Mouse (Mus musculus): ENCODE results near the gene Crtam.

DNA sequence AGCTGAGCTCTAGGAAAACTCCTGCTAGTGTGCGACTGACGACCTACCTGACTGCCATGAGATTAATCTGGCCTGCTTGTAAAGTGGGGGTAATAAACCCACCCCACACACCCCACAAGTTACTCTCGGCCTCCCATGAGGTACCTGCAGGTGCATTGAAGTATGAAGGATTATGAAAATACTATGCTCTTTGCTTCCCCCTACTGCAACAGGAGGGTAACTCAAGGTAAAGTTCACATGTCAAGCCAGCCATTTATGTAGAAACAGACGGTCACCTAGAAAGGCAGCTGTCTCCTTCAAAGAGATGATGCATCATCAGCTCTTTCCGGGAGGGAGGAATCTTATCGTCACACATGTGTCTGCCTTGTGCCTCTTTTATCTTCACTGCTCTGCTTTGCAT is 25.4 kb upstream of the Crtam start:
- no peak for TF ChIP-seq CTCF (IDR thresholded peaks at IDR 0.05; ENCODE audit: control insufficient read depth, insufficient read depth, low read length)
- TF ChIP-seq POLR2A (IDR thresholded peaks at IDR 0.05; ENCODE audit: borderline replicate concordance, control insufficient read depth, low read depth, low read length): no peak

Measured in bone marrow, adult 2 months (tissue).